Mouse (Mus musculus): ENCODE results near the gene Per2. TPM values are rescaled to one million over a fixed set of nuclear protein-coding genes. Genes with fewer than 3 reads are reported as not detected.
A peak's percentile ranks its signal among the peaks of the same experiment; 100 is the strongest.

The Per2 gene
- polyA plus RNA-seq, 1 experiment from 2014 or later, result 7.2 TPM

DNA sequence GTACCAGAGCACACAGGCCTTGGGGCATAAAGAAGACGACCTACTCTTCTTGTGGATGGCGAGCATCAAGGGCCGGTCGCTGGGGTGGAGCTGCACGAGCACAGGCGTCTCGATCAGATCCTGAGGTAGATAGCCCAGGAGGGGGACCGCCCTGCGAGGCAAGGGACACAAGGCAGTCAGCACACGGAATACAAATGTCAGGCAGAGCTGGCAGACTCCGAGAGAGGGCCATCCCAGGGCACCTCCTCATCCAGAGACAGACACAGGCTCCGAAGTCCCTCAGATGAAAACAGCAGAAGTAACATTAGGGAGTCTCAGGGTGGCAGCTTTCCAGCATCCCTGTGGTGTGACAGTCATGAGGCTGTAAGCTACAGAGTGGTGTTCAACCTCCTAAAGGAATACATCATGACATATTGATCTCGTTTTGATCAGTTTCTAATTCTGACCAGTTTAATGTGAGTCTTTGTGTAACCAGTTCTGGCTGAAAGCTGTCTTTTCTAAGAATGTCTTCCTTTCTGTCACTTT, 23.5 kb downstream of the Per2 start:
- no peak for ATAC-seq
- 85% methylated on average over 13 of the region's 13 CpGs for WGBS
- H3K9me3 ChIP-seq (ENCODE audit: control insufficient read depth), result no peaks in the 10 kb centered on the region
- H3K4me2 ChIP-seq (replicated peaks; ENCODE audit: low read depth), result no peak overlapping the region
- TF ChIP-seq CTCF (IDR thresholded peaks at IDR 0.05; ENCODE audit: low read depth), result no peak
- H3K36me3 ChIP-seq (ENCODE audit: control insufficient read depth, insufficient read depth), result peaks cover 88% of the 10 kb centered on the region
- peak overlapping the region; percentile 67 for H3K27ac ChIP-seq (ENCODE audit: low read depth, low read length)
- no peak overlapping the region for H3K4me3 ChIP-seq (ENCODE audit: low read depth, low read length)
- H3K27me3 ChIP-seq (replicated peaks; ENCODE audit: control insufficient read depth, insufficient read depth, low read length), result no peaks in the 10 kb centered on the region
- H3K9ac ChIP-seq (ENCODE audit: low read depth, low read length), result 0 out of 2 replicates have a peak overlapping the region, but pooled peaks have one; percentile 17
- H3K4me1 ChIP-seq (replicated peaks; ENCODE audit: control insufficient read depth, insufficient read depth, low read length), result no peaks in the 10 kb centered on the region

DNA sequence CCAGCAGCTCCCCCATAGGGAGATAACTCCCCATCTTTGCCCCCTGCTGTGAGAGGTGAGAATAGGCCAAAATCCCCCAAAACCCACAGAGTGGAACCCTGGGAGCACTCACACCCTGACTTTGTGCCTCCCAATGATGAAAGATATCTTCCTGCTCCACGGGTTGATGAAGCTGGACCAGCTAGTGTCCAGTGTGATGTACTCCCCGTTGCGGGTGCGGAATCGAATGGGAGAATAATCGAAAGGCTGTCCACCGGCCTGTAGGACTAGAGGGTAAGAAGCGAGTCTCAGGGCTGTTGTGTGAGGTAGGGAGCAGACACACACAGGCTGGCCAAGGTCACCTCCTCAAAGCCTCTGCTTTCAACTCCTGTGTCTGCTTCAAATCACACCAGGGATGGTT, 24.2 kb downstream of the Per2 start:
- Histone ChIP-seq H3K9ac (ENCODE audit: low read depth, low read length) (no peak overlapping the region), H3K36me3 (ENCODE audit: control insufficient read depth, insufficient read depth) (peaks cover 89% of the 10 kb centered on the region), H3K27ac (ENCODE audit: low read depth, low read length) (no peak overlapping the region; the same call in 1 of the 2 replicates), H3K4me1 (replicated peaks; ENCODE audit: control insufficient read depth, insufficient read depth, low read length) (no peaks in the 10 kb centered on the region), H3K4me2 (replicated peaks; ENCODE audit: low read depth) (no peak overlapping the region), H3K9me3 (ENCODE audit: control insufficient read depth) (no peaks in the 10 kb centered on the region), H3K27me3 (replicated peaks; ENCODE audit: control insufficient read depth, insufficient read depth, low read length) (no peaks in the 10 kb centered on the region), H3K4me3 (ENCODE audit: low read depth, low read length) (no peak overlapping the region)
- no peak for TF ChIP-seq CTCF (IDR thresholded peaks at IDR 0.05; ENCODE audit: low read depth)
- 97% methylated on average over 8 of the region's 8 CpGs for WGBS
- ATAC-seq, result no peak

GRCm38 (mm10) chr1:91430761-91431160, 28.4 kb downstream of the Per2 start:
- Histone ChIP-seq H3K9ac (ENCODE audit: low read depth, low read length) (no peak overlapping the region), H3K4me2 (replicated peaks; ENCODE audit: low read depth) (no peak overlapping the region), H3K36me3 (ENCODE audit: control insufficient read depth, insufficient read depth) (peaks cover 97% of the 10 kb centered on the region), H3K27me3 (replicated peaks; ENCODE audit: control insufficient read depth, insufficient read depth, low read length) (no peaks in the 10 kb centered on the region), H3K9me3 (ENCODE audit: control insufficient read depth) (no peaks in the 10 kb centered on the region), H3K27ac (ENCODE audit: low read depth, low read length) (no peak overlapping the region), H3K4me1 (replicated peaks; ENCODE audit: control insufficient read depth, insufficient read depth, low read length) (no peaks in the 10 kb centered on the region), H3K4me3 (ENCODE audit: low read depth, low read length) (no peak overlapping the region)
- ATAC-seq, result no peak
- 78% methylated on average over 7 of the region's 7 CpGs for WGBS
- no peak for TF ChIP-seq CTCF (IDR thresholded peaks at IDR 0.05; ENCODE audit: low read depth)

- H3K9me3 ChIP-seq (ENCODE audit: control insufficient read depth), result no peaks in the 10 kb centered on the region
- H3K27ac ChIP-seq (ENCODE audit: low read depth, low read length), result no peak overlapping the region
- no peaks in the 10 kb centered on the region for H3K4me1 ChIP-seq (replicated peaks; ENCODE audit: control insufficient read depth, insufficient read depth, low read length)
- no peak for ATAC-seq
- H3K4me3 ChIP-seq (ENCODE audit: low read depth, low read length), result no peak overlapping the region
- no peak for TF ChIP-seq CTCF (IDR thresholded peaks at IDR 0.05; ENCODE audit: low read depth)
- H3K9ac ChIP-seq (ENCODE audit: low read depth, low read length), result no peak overlapping the region
- peaks cover 92% of the 10 kb centered on the region for H3K36me3 ChIP-seq (ENCODE audit: control insufficient read depth, insufficient read depth)
- no peaks in the 10 kb centered on the region for H3K27me3 ChIP-seq (replicated peaks; ENCODE audit: control insufficient read depth, insufficient read depth, low read length)
- no peak overlapping the region for H3K4me2 ChIP-seq (replicated peaks; ENCODE audit: low read depth)
- 93% methylated on average over 10 of the region's 10 CpGs for WGBS
Observed at GRCm38 (mm10) chr1:91429212-91429611, 29.9 kb downstream of the Per2 start.

- WGBS, result 31% methylated on average over 4 of the region's 4 CpGs
- no peak overlapping the region for H3K27ac ChIP-seq (ENCODE audit: low read depth, low read length)
- H3K9me3 ChIP-seq (ENCODE audit: control insufficient read depth), result no peaks in the 10 kb centered on the region
- H3K4me1 ChIP-seq (replicated peaks; ENCODE audit: control insufficient read depth, insufficient read depth, low read length), result no peaks in the 10 kb centered on the region
- H3K9ac ChIP-seq (ENCODE audit: low read depth, low read length), result no peak overlapping the region
- H3K4me3 ChIP-seq (ENCODE audit: low read depth, low read length), result no peak overlapping the region
- peak; percentile 95 for TF ChIP-seq CTCF (IDR thresholded peaks at IDR 0.05; ENCODE audit: low read depth)
- no peaks in the 10 kb centered on the region for H3K27me3 ChIP-seq (replicated peaks; ENCODE audit: control insufficient read depth, insufficient read depth, low read length)
- H3K36me3 ChIP-seq (ENCODE audit: control insufficient read depth, insufficient read depth), result peaks cover 92% of the 10 kb centered on the region
- peak; percentile 54; the same call in 1 of the 2 replicates for ATAC-seq
- no peak overlapping the region for H3K4me2 ChIP-seq (replicated peaks; ENCODE audit: low read depth)
Observed at GRCm38 (mm10) chr1:91428614-91429013, 30.5 kb downstream of the Per2 start.

DNA sequence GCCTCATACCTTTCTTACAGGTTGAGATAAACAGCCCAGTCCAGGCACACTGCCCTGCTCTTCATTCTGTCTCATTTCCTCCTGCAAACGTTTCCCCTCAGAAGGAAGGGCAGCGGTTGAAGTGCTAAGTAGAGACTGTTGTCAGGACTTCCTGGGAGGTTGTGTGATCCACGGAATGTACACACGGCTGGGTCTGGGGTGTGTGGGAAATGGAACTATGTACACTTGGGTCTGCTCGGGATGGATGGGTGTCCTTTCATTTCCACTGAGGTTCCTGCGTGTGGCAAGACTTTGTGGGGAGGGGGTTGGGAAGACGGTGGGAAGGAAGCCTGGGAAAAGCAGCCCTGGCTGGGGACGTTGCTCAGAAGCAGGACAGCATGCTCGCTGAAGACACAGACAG, 32.7 kb downstream of the Per2 start:
- no peak overlapping the region for H3K4me2 ChIP-seq (replicated peaks; ENCODE audit: low read depth)
- no peaks in the 10 kb centered on the region for H3K4me1 ChIP-seq (replicated peaks; ENCODE audit: control insufficient read depth, insufficient read depth, low read length)
- H3K9ac ChIP-seq (ENCODE audit: low read depth, low read length), result no peak overlapping the region
- 83% methylated on average over 9 of the region's 9 CpGs for WGBS
- no peaks in the 10 kb centered on the region for H3K27me3 ChIP-seq (replicated peaks; ENCODE audit: control insufficient read depth, insufficient read depth, low read length)
- H3K9me3 ChIP-seq (ENCODE audit: control insufficient read depth), result no peaks in the 10 kb centered on the region
- no peak overlapping the region for H3K4me3 ChIP-seq (ENCODE audit: low read depth, low read length)
- peaks cover 87% of the 10 kb centered on the region for H3K36me3 ChIP-seq (ENCODE audit: control insufficient read depth, insufficient read depth)
- no peak overlapping the region for H3K27ac ChIP-seq (ENCODE audit: low read depth, low read length)
- ATAC-seq, result no peak
- TF ChIP-seq CTCF (IDR thresholded peaks at IDR 0.05; ENCODE audit: low read depth), result no peak
